In genomic region chr5:16470366-16470982, GRCm38 (mm10) we compare ENCODE assay signal across 8 mouse cellular contexts.
DNase-seq lines count a peak whose midpoint lies in the region; ATAC-seq and TF ChIP-seq lines count a peak whose summit lies in the region.

No protein-coding gene starts in this region.

- TF ChIP-seq CTCF in heart, adult 2 months (IDR thresholded peaks at IDR 0.05), result no peak
- no peak for TF ChIP-seq CTCF in lung, postnatal 0 days (IDR thresholded peaks at IDR 0.05)

- no peak for TF ChIP-seq EP300 in heart, adult 2 months (IDR thresholded peaks at IDR 0.05; ENCODE audit: insufficient read depth, low read depth, low read length)
- no peak for TF ChIP-seq EP300 in lung, postnatal 0 days (IDR thresholded peaks at IDR 0.05)

- H3K4me2 ChIP-seq in midbrain, embryonic 14.5 days (ENCODE audit: low read length), result no peak overlapping the region
- H3K4me2 ChIP-seq in midbrain, embryonic 15.5 days, result no peak overlapping the region
- H3K4me2 ChIP-seq in lung, postnatal 0 days (replicated peaks; ENCODE audit: low read depth, low read length), result peak overlapping the region; percentile 35

- no peaks in the 10 kb centered on the region for H3K27me3 ChIP-seq in midbrain, embryonic 14.5 days (ENCODE audit: control insufficient read depth, insufficient read depth, low read length)
- H3K27me3 ChIP-seq in midbrain, embryonic 15.5 days (replicated peaks), result no peaks in the 10 kb centered on the region
- no peaks in the 10 kb centered on the region for H3K27me3 ChIP-seq in heart, adult 2 months (ENCODE audit: control insufficient read depth, insufficient read depth, low read length)
- no peaks in the 10 kb centered on the region for H3K27me3 ChIP-seq in lung, postnatal 0 days (replicated peaks; ENCODE audit: insufficient read depth, low read length)

- 0 out of 2 replicates have a peak, but pooled peaks have one; percentile 8 for ATAC-seq in midbrain, embryonic 14.5 days (ENCODE audit: low FRiP score, low TSS enrichment)
- no peak for ATAC-seq in midbrain, embryonic 15.5 days (replicated peaks)
- peak; percentile 48 for ATAC-seq in lung, postnatal 0 days
- ATAC-seq in erythroblast, adult 5-6 weeks (replicated peaks; ENCODE audit: low FRiP score, poor library complexity, severe bottlenecking), result no peak

- intact Hi-C loops in heart, adult 2 months (cut with DNase I), result no loop called here
- intact Hi-C loops in left cerebral cortex, postnatal 10 days (cut with DNase I), result loop anchor here (5.0 kb wide), 1 partner anchor 142 kb away; no protein-coding TSS in a partner anchor

- no peak overlapping the region for H3K27ac ChIP-seq in midbrain, embryonic 14.5 days (replicated peaks; ENCODE audit: low read depth, low read length)
- no peak overlapping the region for H3K27ac ChIP-seq in midbrain, embryonic 15.5 days
- H3K27ac ChIP-seq in heart, adult 2 months, result peak overlapping the region; percentile 36
- H3K27ac ChIP-seq in lung, postnatal 0 days (ENCODE audit: low read length), result peak overlapping the region; percentile 73

- no peak for TF ChIP-seq POLR2A in heart, adult 2 months (IDR thresholded peaks at IDR 0.05; ENCODE audit: insufficient read depth, low read depth, low read length)

- peak; percentile 51 for DNase-seq in midbrain, embryonic 14.5 days
- DNase-seq in heart, adult 2 months, result peak; percentile 16 to 20
- peak; percentile 12 for DNase-seq in kidney, adult 11 months
- peak; percentile 15 for DNase-seq in lung, postnatal 0 days (ENCODE audit: low spot score)
- no peak for DNase-seq in left cerebral cortex, postnatal 10 days (ENCODE audit: extremely low spot score in 1 of 2, low spot score in 2 of 2)
- no peak for DNase-seq in spleen, postnatal 14 days (ENCODE audit: low spot score in 2 of 2)

- H3K4me3 ChIP-seq in midbrain, embryonic 14.5 days (replicated peaks; ENCODE audit: low read depth, low read length), result no peak overlapping the region
- no peak overlapping the region for H3K4me3 ChIP-seq in midbrain, embryonic 15.5 days
- peak overlapping the region; percentile 21; the same call in 1 of the 2 replicates for H3K4me3 ChIP-seq in heart, adult 2 months
- no peak overlapping the region for H3K4me3 ChIP-seq in lung, postnatal 0 days (ENCODE audit: low read depth, low read length)

- no peaks in the 10 kb centered on the region for H3K79me2 ChIP-seq in heart, adult 2 months (replicated peaks; ENCODE audit: control insufficient read depth, insufficient read depth, low read length)

- no peaks in the 10 kb centered on the region for H3K9me3 ChIP-seq in midbrain, embryonic 14.5 days (ENCODE audit: control insufficient read depth, low read length)
- H3K9me3 ChIP-seq in midbrain, embryonic 15.5 days, result no peaks in the 10 kb centered on the region
- no peaks in the 10 kb centered on the region for H3K9me3 ChIP-seq in lung, postnatal 0 days (ENCODE audit: low read length)

- H3K36me3 ChIP-seq in midbrain, embryonic 14.5 days (ENCODE audit: control insufficient read depth, insufficient read depth, low read length), result no peaks in the 10 kb centered on the region
- no peaks in the 10 kb centered on the region for H3K36me3 ChIP-seq in midbrain, embryonic 15.5 days (replicated peaks)
- H3K36me3 ChIP-seq in heart, adult 2 months (ENCODE audit: control insufficient read depth, insufficient read depth, low read length), result no peaks in the 10 kb centered on the region
- H3K36me3 ChIP-seq in lung, postnatal 0 days (ENCODE audit: insufficient read depth, low read length), result no peaks in the 10 kb centered on the region

- no peak overlapping the region for H3K9ac ChIP-seq in midbrain, embryonic 14.5 days (replicated peaks; ENCODE audit: low read length)
- no peak overlapping the region for H3K9ac ChIP-seq in midbrain, embryonic 15.5 days
- H3K9ac ChIP-seq in heart, adult 2 months (ENCODE audit: low read depth, low read length), result no peak overlapping the region
- no peak overlapping the region for H3K9ac ChIP-seq in lung, postnatal 0 days (replicated peaks; ENCODE audit: low read depth)

- 65% methylated on average over 10 of the region's 10 CpGs for WGBS in midbrain, embryonic 14.5 days
- WGBS in midbrain, embryonic 15.5 days, result 60% methylated on average over 10 of the region's 10 CpGs
- WGBS in heart, adult 2 months, result 25% methylated on average over 10 of the region's 10 CpGs
- WGBS in lung, postnatal 0 days, result 7% methylated on average over 10 of the region's 10 CpGs

- no peaks in the 10 kb centered on the region for H3K4me1 ChIP-seq in midbrain, embryonic 14.5 days (ENCODE audit: control insufficient read depth, insufficient read depth, low read length)
- no peaks in the 10 kb centered on the region; the same call in 1 of the 2 replicates for H3K4me1 ChIP-seq in midbrain, embryonic 15.5 days
- no peaks in the 10 kb centered on the region for H3K4me1 ChIP-seq in heart, adult 2 months (ENCODE audit: control insufficient read depth, insufficient read depth, low read length)
- no peaks in the 10 kb centered on the region for H3K4me1 ChIP-seq in lung, postnatal 0 days (ENCODE audit: insufficient read depth, low read depth, low read length)

Comparison
In these comparisons a context has a peak if more than half of its experiments do, and no peak if none do; other contexts are left out.
1. ATAC-seq: peak in midbrain, embryonic 14.5 days (single experiment) and lung, postnatal 0 days (single experiment); none in midbrain, embryonic 15.5 days (single experiment) and erythroblast, adult 5-6 weeks (single experiment).
2. DNase-seq: peak in midbrain, embryonic 14.5 days (single experiment), heart, adult 2 months (2 of 2), kidney, adult 11 months (single experiment) and lung, postnatal 0 days (single experiment); none in left cerebral cortex, postnatal 10 days (0 of 2) and spleen, postnatal 14 days (0 of 2).
3. H3K27ac ChIP-seq: peak in heart, adult 2 months (single experiment) and lung, postnatal 0 days (single experiment); none in midbrain, embryonic 14.5 days (single experiment) and midbrain, embryonic 15.5 days (single experiment).